Mouse (Mus musculus) embryonic facial prominence, embryonic 13.5 days (tissue): ENCODE results near the gene Fermt2. TPM values are rescaled to one million over a fixed set of nuclear protein-coding genes. Genes with fewer than 3 reads are reported as not detected.

Experiments used
- ATAC-seq: fragments of 200-750 bp; cut with Nextera tagmentation; 2 replicates; pipeline ENCODE4 v1.8.0; 2017; ENCODE audit warnings: low read depth; ENCODE audit not compliant: insufficient number of reproducible peaks, insufficient read depth, low FRiP score, low TSS enrichment
- H3K27ac ChIP-seq: fragments of 300-500 bp; sonication (generic); 2 replicates; pipeline ENCODE4 v1.5.1; 2015; ENCODE audit warnings: moderate library complexity, mild to moderate bottlenecking, inconsistent platforms
- H3K27me3 ChIP-seq: fragments of 300-500 bp; sonication (generic); 2 replicates; pipeline ENCODE4 v1.6.1; 2015; ENCODE audit warnings: mild to moderate bottlenecking, inconsistent platforms
- H3K36me3 ChIP-seq: fragments of 300-500 bp; sonication (generic); 2 replicates; pipeline ENCODE4 v1.6.1; 2015; ENCODE audit warnings: mild to moderate bottlenecking, inconsistent platforms
- H3K4me1 ChIP-seq: fragments of 300-500 bp; sonication (generic); 2 replicates; pipeline ENCODE4 v1.6.1; 2015; ENCODE audit warnings: inconsistent platforms
- H3K4me2 ChIP-seq: fragments of 300-500 bp; sonication (generic); 2 replicates; pipeline ENCODE4 v1.6.1; 2015; ENCODE audit warnings: moderate library complexity, mild to moderate bottlenecking, inconsistent platforms
- H3K4me3 ChIP-seq: fragments of 300-500 bp; sonication (generic); 2 replicates; pipeline ENCODE4 v1.5.1; 2015; ENCODE audit warnings: mild to moderate bottlenecking, inconsistent platforms
- H3K9ac ChIP-seq: fragments of 300-500 bp; sonication (generic); 2 replicates; pipeline ENCODE4 v1.6.1; 2015; ENCODE audit warnings: mild to moderate bottlenecking, inconsistent platforms
- H3K9me3 ChIP-seq: fragments of 300-500 bp; sonication (generic); 2 replicates; pipeline ENCODE4 v1.6.1; 2016; ENCODE audit warnings: inconsistent platforms
- WGBS: fragments of 180-500 bp; shearing (Covaris S2); methylation state at CpG from one replicate; pipeline ENCODE4 v1.1.7; 2015; ENCODE audit warnings: mixed read lengths; 5-methylcytosine and 5-hydroxymethylcytosine counted together
- polyA plus RNA-seq: library from polyadenylated mRNA; unstranded; fragments of >200 nt; fragmentation: Nextera tagmentation; extraction: Ambion mirVana; gene quantifications from 2 replicates; pipeline ENCODE4 v1.2.1, GENCODE M21; 2015

Fermt2 gene
- polyA plus RNA-seq, 1 experiment from 2014 or later = 119 TPM

- Histone ChIP-seq H3K27me3 (no peaks in the 10 kb centered on the region), H3K4me3 (no peak overlapping the region), H3K36me3 (no peaks in the 10 kb centered on the region), H3K9me3 (no peaks in the 10 kb centered on the region), H3K9ac (no peak overlapping the region), H3K4me2 (no peak overlapping the region), H3K4me1 (peaks cover 23% of the 10 kb centered on the region), H3K27ac (no peak overlapping the region)
- 0 out of 2 replicates have a peak, but pooled peaks have one; percentile 37 for ATAC-seq
- 49% methylated on average over 12 of the region's 12 CpGs for WGBS
These were observed 84.5 kb downstream of the Fermt2 start for GRCm38 (mm10) chr14:45445445-45445844.

GRCm38 (mm10) chr14:45444870-45445269, 85.0 kb downstream of the Fermt2 start:
- 35% methylated on average over 7 of the region's 7 CpGs for WGBS
- Histone ChIP-seq H3K4me1 (peaks cover 23% of the 10 kb centered on the region), H3K27me3 (no peaks in the 10 kb centered on the region), H3K4me2 (no peak overlapping the region), H3K27ac (no peak overlapping the region), H3K4me3 (no peak overlapping the region), H3K9ac (no peak overlapping the region), H3K9me3 (no peaks in the 10 kb centered on the region), H3K36me3 (no peaks in the 10 kb centered on the region)
- no peak for ATAC-seq

- H3K9me3 ChIP-seq = no peaks in the 10 kb centered on the region
- H3K4me1 ChIP-seq = peaks cover 30% of the 10 kb centered on the region
- no peaks in the 10 kb centered on the region for H3K36me3 ChIP-seq
- no peak overlapping the region for H3K9ac ChIP-seq
- 55% methylated on average over 12 of the region's 12 CpGs for WGBS
- no peaks in the 10 kb centered on the region for H3K27me3 ChIP-seq
- H3K27ac ChIP-seq = no peak overlapping the region
- ATAC-seq = no peak
- H3K4me2 ChIP-seq = no peak overlapping the region
- H3K4me3 ChIP-seq = no peak overlapping the region
These were observed 86.9 kb downstream of the Fermt2 start for GRCm38 (mm10) chr14:45442781-45443560.

- no peak overlapping the region for H3K27ac ChIP-seq
- H3K9ac ChIP-seq = no peak overlapping the region
- ATAC-seq = no peak
- no peak overlapping the region for H3K4me2 ChIP-seq
- no peaks in the 10 kb centered on the region for H3K36me3 ChIP-seq
- 55% methylated on average over 6 of the region's 6 CpGs for WGBS
- no peaks in the 10 kb centered on the region for H3K27me3 ChIP-seq
- no peaks in the 10 kb centered on the region for H3K9me3 ChIP-seq
- peaks cover 39% of the 10 kb centered on the region for H3K4me1 ChIP-seq
- no peak overlapping the region for H3K4me3 ChIP-seq
These were observed 88.6 kb downstream of the Fermt2 start for GRCm38 (mm10) chr14:45441291-45441690.

- H3K9me3 ChIP-seq = no peaks in the 10 kb centered on the region
- H3K27ac ChIP-seq = no peak overlapping the region
- H3K4me2 ChIP-seq = no peak overlapping the region
- WGBS = 65% methylated on average over 9 of the region's 9 CpGs
- no peaks in the 10 kb centered on the region for H3K27me3 ChIP-seq
- H3K4me3 ChIP-seq = no peak overlapping the region
- ATAC-seq = no peak
- H3K4me1 ChIP-seq = peaks cover 28% of the 10 kb centered on the region
- H3K9ac ChIP-seq = no peak overlapping the region
- no peaks in the 10 kb centered on the region for H3K36me3 ChIP-seq
These were observed 90.5 kb downstream of the Fermt2 start for GRCm38 (mm10) chr14:45439387-45439786.

GRCm38 (mm10) chr14:45438931-45439275, 91.0 kb downstream of the Fermt2 start:
- 67% methylated on average over 2 of the region's 2 CpGs for WGBS
- no peak overlapping the region for H3K4me2 ChIP-seq
- H3K27ac ChIP-seq = no peak overlapping the region
- H3K9ac ChIP-seq = no peak overlapping the region
- no peaks in the 10 kb centered on the region for H3K9me3 ChIP-seq
- no peaks in the 10 kb centered on the region for H3K27me3 ChIP-seq
- H3K36me3 ChIP-seq = no peaks in the 10 kb centered on the region
- ATAC-seq = no peak
- peaks cover 28% of the 10 kb centered on the region for H3K4me1 ChIP-seq
- no peak overlapping the region for H3K4me3 ChIP-seq

- Histone ChIP-seq H3K27ac (no peak overlapping the region), H3K27me3 (no peaks in the 10 kb centered on the region), H3K4me2 (peak overlapping the region; percentile 9), H3K4me1 (peaks cover 28% of the 10 kb centered on the region), H3K9ac (no peak overlapping the region), H3K36me3 (no peaks in the 10 kb centered on the region), H3K9me3 (no peaks in the 10 kb centered on the region), H3K4me3 (no peak overlapping the region)
- WGBS = 40% methylated on average over 19 of the region's 19 CpGs
- ATAC-seq = no peak
These were observed 91.5 kb downstream of the Fermt2 start for GRCm38 (mm10) chr14:45438250-45438930.

GRCm38 (mm10) chr14:45434220-45434619, 95.7 kb downstream of the Fermt2 start:
- Histone ChIP-seq H3K4me3 (no peak overlapping the region), H3K36me3 (no peaks in the 10 kb centered on the region), H3K27ac (no peak overlapping the region), H3K9me3 (peaks cover 8% of the 10 kb centered on the region; the same call in 1 of the 2 replicates), H3K9ac (no peak overlapping the region), H3K4me1 (peaks cover 16% of the 10 kb centered on the region), H3K4me2 (no peak overlapping the region), H3K27me3 (no peaks in the 10 kb centered on the region)
- WGBS = 73% methylated on average over 6 of the region's 6 CpGs
- no peak for ATAC-seq

- Histone ChIP-seq H3K36me3 (no peaks in the 10 kb centered on the region), H3K27me3 (no peaks in the 10 kb centered on the region), H3K9ac (no peak overlapping the region), H3K4me1 (no peaks in the 10 kb centered on the region), H3K27ac (no peak overlapping the region), H3K4me3 (no peak overlapping the region), H3K4me2 (no peak overlapping the region), H3K9me3 (peaks cover 10% of the 10 kb centered on the region; the same call in 1 of the 2 replicates)
- WGBS = 72% methylated on average over 4 of the region's 4 CpGs
- ATAC-seq = no peak
These were observed 97.9 kb downstream of the Fermt2 start for GRCm38 (mm10) chr14:45432003-45432402.

- H3K4me3 ChIP-seq = no peak overlapping the region
- no peak overlapping the region for H3K27ac ChIP-seq
- no peaks in the 10 kb centered on the region for H3K27me3 ChIP-seq
- 89% methylated on average over 13 of the region's 13 CpGs for WGBS
- no peak for ATAC-seq
- H3K9ac ChIP-seq = no peak overlapping the region
- no peak overlapping the region for H3K4me2 ChIP-seq
- no peaks in the 10 kb centered on the region for H3K4me1 ChIP-seq
- peaks cover 13% of the 10 kb centered on the region; the same call in 1 of the 2 replicates for H3K9me3 ChIP-seq
- no peaks in the 10 kb centered on the region for H3K36me3 ChIP-seq
These were observed 99.7 kb downstream of the Fermt2 start for GRCm38 (mm10) chr14:45430066-45430842.

GRCm38 (mm10) chr14:45423220-45423619, 106.7 kb downstream of the Fermt2 start:
- Histone ChIP-seq H3K9me3 (peaks cover 4% of the 10 kb centered on the region; the same call in 1 of the 2 replicates), H3K9ac (no peak overlapping the region), H3K4me2 (no peak overlapping the region), H3K27ac (no peak overlapping the region), H3K4me1 (no peaks in the 10 kb centered on the region), H3K4me3 (no peak overlapping the region), H3K36me3 (no peaks in the 10 kb centered on the region), H3K27me3 (no peaks in the 10 kb centered on the region)
- 5% methylated on average over 5 of the region's 5 CpGs for WGBS
- no peak for ATAC-seq
